Comparison of ENCODE assay signal across 26 mouse cellular contexts in genomic region chr12:84141271-84141670, GRCm38 (mm10). TPM values are rescaled to one million over a fixed set of nuclear protein-coding genes. Genes with fewer than 3 reads are reported as not detected.
DNase-seq lines count a peak whose midpoint lies in the region; TF ChIP-seq lines count a peak whose summit lies in the region.
"Had no signal": no experiment of that assay in that cellular context is flagged by ENCODE, and none has a peak within 500 bp of the region (broad histone marks: within the 10 kb centered on the region; RNA-seq: fewer than 3 reads in every experiment).

No protein-coding gene starts in this region.

- intact Hi-C loops in heart, postnatal 14 days (cut with DNase I): no loop called here

- no peak for TF ChIP-seq CTCF in kidney, adult 2 months (conservative IDR thresholded peaks at IDR 0.05; ENCODE audit: insufficient read depth, insufficient read length, low read depth, low read length)

- peak overlapping the region; percentile 16; the same call in 1 of the 2 replicates for H3K27ac ChIP-seq in kidney, adult 2 months (ENCODE audit: insufficient read depth, low read depth, low read length)
- H3K27ac ChIP-seq: embryonic facial prominence, embryonic 13.5 days; embryonic facial prominence, embryonic 15.5 days; forebrain, embryonic 10.5 days; forebrain, embryonic 12.5 days had no signal

- DNase-seq in heart, adult 11 months: peak; percentile 66
- no peak for DNase-seq in heart, postnatal 14 days
- DNase-seq in kidney, adult 2 months: no peak
- DNase-seq in kidney, adult 11 months: no peak
- DNase-seq in adrenal gland, adult 2 months: no peak
- DNase-seq: adrenal gland, postnatal 10 days; adrenal gland, postnatal 25 days; B cell, adult 2 months; cerebellum, adult 11 months; cerebellum, adult 18-20 months; cerebellum, adult 8-10 months; cerebellum, adult 9-11 months; cerebellum, postnatal 14 days; cerebellum, postnatal 36 days; embryo, embryonic 11 days had no signal

- TF ChIP-seq POLR2A in kidney, adult 2 months (IDR thresholded peaks at IDR 0.05; ENCODE audit: low read depth, low read length): no peak
- no peak for TF ChIP-seq POLR2A in myocyte (IDR thresholded peaks at IDR 0.05; ENCODE audit: insufficient read length, low read depth)

- H3ac ChIP-seq in myocyte (ENCODE audit: control insufficient read depth, insufficient read length): no peak overlapping the region

- no peaks in the 10 kb centered on the region for H3K27me3 ChIP-seq in kidney, adult 2 months (replicated peaks; ENCODE audit: control insufficient read depth, insufficient read depth, low read length)
- no peaks in the 10 kb centered on the region for H3K27me3 ChIP-seq in myocyte (ENCODE audit: control insufficient read depth, insufficient read depth, insufficient read length)
- H3K27me3 ChIP-seq: CH12.LX; embryonic facial prominence, embryonic 13.5 days; embryonic facial prominence, embryonic 15.5 days; forebrain, embryonic 12.5 days; Patski had no signal

- H3K36me3 ChIP-seq in kidney, adult 2 months (ENCODE audit: control insufficient read depth, insufficient read depth, low read length): no peaks in the 10 kb centered on the region
- H3K36me3 ChIP-seq in myocyte (ENCODE audit: control insufficient read depth, insufficient read depth): peaks cover 7% of the 10 kb centered on the region
- H3K36me3 ChIP-seq: G1E had no signal

- peaks cover 8% of the 10 kb centered on the region for H3K4me1 ChIP-seq in kidney, adult 2 months (ENCODE audit: control insufficient read depth, insufficient read depth, low read length)
- H3K4me1 ChIP-seq: embryonic facial prominence, embryonic 13.5 days; embryonic facial prominence, embryonic 15.5 days had no signal

- WGBS in kidney, adult 2 months: 90% methylated on average over 4 of the region's 4 CpGs

- H3K4me3 ChIP-seq in kidney, adult 2 months (ENCODE audit: insufficient read depth, low read depth, low read length): no peak overlapping the region
- no peak overlapping the region for H3K4me3 ChIP-seq in myocyte
- H3K4me3 ChIP-seq: embryonic facial prominence, embryonic 13.5 days; embryonic facial prominence, embryonic 15.5 days; erythroblast, embryonic 14.5 days; forebrain, embryonic 10.5 days; forebrain, embryonic 12.5 days had no signal

- no peaks in the 10 kb centered on the region for H3K79me2 ChIP-seq in myocyte (ENCODE audit: control insufficient read depth, insufficient read depth)

- peak overlapping the region; percentile 80 for H3K4me2 ChIP-seq in myocyte (ENCODE audit: low read depth)
- H3K4me2 ChIP-seq: embryonic facial prominence, embryonic 13.5 days; embryonic facial prominence, embryonic 15.5 days; forebrain, embryonic 12.5 days had no signal

TF ChIP-seq in myocyte, 11 proteins besides CTCF, POLR2A, EP300 and RAD21:
- TF ChIP-seq MYOG (IDR thresholded peaks at IDR 0.05; ENCODE audit: control insufficient read depth in 1 of 3, insufficient read depth in 1 of 3, insufficient read length in 2 of 3, low read depth in 2 of 3): no peak

RNA-seq across cellular contexts. Expression of gene Pnma1, which starts 7.0 kb away (rescaled TPM):
- under 1 TPM; 0.17 to 0.31 TPM for total RNA-seq in heart, postnatal 14 days (2021)
- 0.05 TPM in 1 of 2 replicates, not detected in the other for polyA plus RNA-seq in kidney, adult 2 months (2012; rRNA removed)
- polyA plus RNA-seq in myocyte (2012; fragmentation: generic; extraction: Trizol): 0.46 TPM
- total RNA-seq in adrenal gland, adult 2 months (2021): under 1 TPM; 0.28 to 0.43 TPM
- polyA plus RNA-seq in adrenal gland, adult 2 months (2012; rRNA removed): 0.15 TPM in 1 of 2 replicates, not detected in the other
- polyA plus RNA-seq: activated CD4-positive, CD25-positive, alpha-beta regulatory T cell, adult 4 months; CD4-positive, CD25-positive, alpha-beta regulatory T cell, adult 4 months had no signal

RNA-seq across cellular contexts. Expression of gene Dnal1, which starts 27.1 kb away (rescaled TPM):
- total RNA-seq in heart, postnatal 14 days (2021): 10 to 100 TPM in 1 of 2 experiments, 1 to 10 TPM in 1; 9.4 to 10.5 TPM
- polyA plus RNA-seq in kidney, adult 2 months (2012; rRNA removed): 5.0 and 6.3 TPM in 2 replicates
- polyA plus RNA-seq in myocyte (2012; fragmentation: generic; extraction: Trizol): 11.4 TPM
- total RNA-seq in adrenal gland, adult 2 months (2021): 10 to 100 TPM; 15.7 to 18.6 TPM
- polyA plus RNA-seq in adrenal gland, adult 2 months (2012; rRNA removed): 2.6 and 3.3 TPM in 2 replicates
- polyA plus RNA-seq: erythroblast, embryonic 14.5 days had no signal

RNA-seq across cellular contexts. Expression of gene Acot6, which starts 40.8 kb away (rescaled TPM):
- 1 to 10 TPM; 2.4 to 3.1 TPM for total RNA-seq in heart, postnatal 14 days (2021)
- 6.9 and 7.1 TPM in 2 replicates for polyA plus RNA-seq in kidney, adult 2 months (2012; rRNA removed)
- polyA plus RNA-seq in myocyte (2012; fragmentation: generic; extraction: Trizol): 1.2 TPM
- total RNA-seq in adrenal gland, adult 2 months (2021): 1 to 10 TPM; 3.9 to 6.0 TPM
- 4.6 and 5.6 TPM in 2 replicates for polyA plus RNA-seq in adrenal gland, adult 2 months (2012; rRNA removed)
- polyA plus RNA-seq: erythroblast, embryonic 14.5 days; G1E had no signal
